Mouse (Mus musculus): Measurements from ENCODE around the gene Tmcc1. TPM values are rescaled to one million over a fixed set of nuclear protein-coding genes. Genes with fewer than 3 reads are reported as not detected.
A peak's percentile ranks its signal among the peaks of the same experiment; 100 is the strongest.

The Tmcc1 gene
- polyA plus RNA-seq, 1 experiment from 2014 or later: 11.1 TPM

DNA sequence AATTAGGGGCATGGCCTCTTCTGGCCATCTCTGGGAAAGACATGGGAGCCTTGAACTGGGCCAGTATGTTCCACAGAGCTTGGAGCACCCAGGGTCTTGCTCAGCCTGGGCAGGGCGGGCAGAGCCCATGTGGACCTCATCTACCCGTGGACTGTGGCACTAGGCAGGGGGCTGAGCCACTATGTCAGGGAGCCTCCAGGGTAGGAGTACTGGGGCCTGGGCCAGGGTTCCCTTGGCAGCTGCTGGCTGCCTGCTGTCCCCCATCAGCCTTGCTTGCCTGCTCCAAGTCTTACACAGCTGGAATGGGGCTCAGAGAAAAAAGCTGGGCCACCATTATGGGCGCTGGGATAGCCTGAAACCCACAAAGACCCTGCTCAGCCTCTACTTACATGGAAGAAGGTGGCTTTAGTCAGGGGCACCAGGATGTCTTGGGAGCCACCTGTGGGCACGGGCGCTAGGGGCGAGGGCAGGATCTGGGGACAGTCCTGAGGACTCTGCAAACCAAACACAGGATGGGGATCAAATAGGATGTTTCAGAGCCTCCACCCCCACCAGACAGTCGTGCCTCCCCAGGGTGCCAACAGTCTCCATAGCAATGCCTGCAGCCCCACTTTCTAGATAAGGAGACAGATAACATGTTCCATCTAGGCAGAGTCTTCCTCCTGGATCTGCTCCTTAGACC is 221.1 kb downstream of the Tmcc1 start:
- WGBS: 58% methylated on average over 7 of the region's 7 CpGs
- Histone ChIP-seq H3K9ac (ENCODE audit: low read length) (no peak overlapping the region), H3K27ac (ENCODE audit: low read length) (peak overlapping the region; percentile 38), H3K9me3 (ENCODE audit: control insufficient read depth, low read length) (no peaks in the 10 kb centered on the region), H3K27me3 (ENCODE audit: control insufficient read depth, insufficient read depth, low read depth, low read length) (no peaks in the 10 kb centered on the region), H3K4me3 (ENCODE audit: low read length) (no peak overlapping the region), H3K4me1 (replicated peaks; ENCODE audit: control insufficient read depth, insufficient read depth, low read length) (peaks cover 23% of the 10 kb centered on the region), H3K4me2 (ENCODE audit: low read depth, low read length) (no peak overlapping the region), H3K36me3 (ENCODE audit: control insufficient read depth, insufficient read depth, low read length) (peaks cover 15% of the 10 kb centered on the region)
- peak; percentile 61 for ATAC-seq (ENCODE audit: low read depth)

DNA sequence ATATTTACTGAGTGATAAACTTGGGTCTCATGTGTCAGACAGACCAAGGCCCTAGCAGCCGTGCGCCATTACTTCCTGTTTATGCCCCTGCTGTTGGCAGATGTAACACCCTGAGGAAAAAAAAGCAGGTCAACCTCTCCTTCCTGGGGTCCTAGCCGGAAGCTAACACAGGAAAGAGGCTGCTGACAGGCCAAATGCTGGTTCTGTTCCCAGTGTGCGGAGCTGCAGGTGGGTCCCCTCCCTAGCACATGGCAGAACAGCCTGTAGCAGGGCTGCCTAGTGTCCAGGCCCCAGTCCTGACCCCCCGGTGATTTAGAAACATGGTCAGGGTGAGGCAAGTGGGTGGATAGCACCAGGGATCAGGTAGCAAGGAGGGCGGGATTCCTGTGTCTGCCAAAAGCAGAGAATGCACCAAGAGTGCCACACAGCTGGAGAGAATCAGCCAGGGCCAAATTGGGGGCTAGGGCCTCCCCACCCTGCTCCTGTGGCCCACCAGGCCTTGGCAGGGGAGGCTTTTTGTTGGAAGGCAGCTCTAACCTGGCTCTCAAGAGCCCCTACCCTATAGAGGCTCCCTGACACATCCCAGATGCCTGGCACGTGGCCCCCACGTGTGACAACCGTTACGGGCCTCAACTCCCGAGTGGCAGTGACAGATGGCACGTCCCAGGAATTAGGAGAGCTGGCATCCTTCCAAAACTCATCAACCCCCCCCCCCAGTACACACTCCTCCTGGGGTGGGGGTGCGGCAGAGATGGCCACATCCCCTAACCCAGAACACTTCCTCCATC is 221.8 kb downstream of the Tmcc1 start:
- Histone ChIP-seq H3K9ac (ENCODE audit: low read length) (0 out of 2 replicates have a peak overlapping the region, but pooled peaks have one; percentile 5), H3K27ac (ENCODE audit: low read length) (peak overlapping the region; percentile 47)
- 37% methylated on average over 13 of the region's 13 CpGs for WGBS

DNA sequence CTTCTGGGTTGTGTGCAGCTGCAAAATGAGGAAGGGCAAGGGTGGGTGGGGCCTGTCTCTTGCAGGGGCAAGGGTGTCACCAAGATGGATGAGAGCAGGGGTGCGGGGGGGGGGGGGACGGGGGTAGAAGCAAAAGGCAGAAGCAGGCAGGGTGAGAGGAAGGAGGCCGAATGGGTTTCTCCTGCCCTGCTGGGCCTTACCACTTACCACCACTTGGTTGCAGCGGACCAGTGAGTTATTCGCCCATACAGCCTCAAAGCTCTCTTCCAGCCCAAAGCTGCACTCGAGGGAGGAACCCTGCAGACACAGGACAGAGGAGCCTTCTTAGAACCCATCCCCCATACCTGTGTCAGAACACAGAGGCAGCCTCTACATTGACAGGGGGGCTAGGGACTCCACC is 223.3 kb downstream of the Tmcc1 start:
- Histone ChIP-seq H3K9me3 (ENCODE audit: control insufficient read depth, low read length) (no peaks in the 10 kb centered on the region), H3K27me3 (ENCODE audit: control insufficient read depth, insufficient read depth, low read depth, low read length) (no peaks in the 10 kb centered on the region), H3K36me3 (ENCODE audit: control insufficient read depth, insufficient read depth, low read length) (peaks cover 16% of the 10 kb centered on the region; the same call in 1 of the 2 replicates), H3K9ac (ENCODE audit: low read length) (no peak overlapping the region), H3K27ac (ENCODE audit: low read length) (no peak overlapping the region), H3K4me1 (replicated peaks; ENCODE audit: control insufficient read depth, insufficient read depth, low read length) (peaks cover 23% of the 10 kb centered on the region), H3K4me3 (ENCODE audit: low read length) (no peak overlapping the region), H3K4me2 (ENCODE audit: low read depth, low read length) (no peak overlapping the region)
- ATAC-seq (ENCODE audit: low read depth): no peak
- 71% methylated on average over 4 of the region's 6 CpGs for WGBS

More for the DNA sequence above, 221.8 kb downstream of the Tmcc1 start:
- Histone ChIP-seq H3K36me3 (ENCODE audit: control insufficient read depth, insufficient read depth, low read length) (peaks cover 14% of the 10 kb centered on the region), H3K4me2 (ENCODE audit: low read depth, low read length) (no peak overlapping the region), H3K9me3 (ENCODE audit: control insufficient read depth, low read length) (no peaks in the 10 kb centered on the region), H3K4me1 (replicated peaks; ENCODE audit: control insufficient read depth, insufficient read depth, low read length) (peaks cover 23% of the 10 kb centered on the region), H3K27me3 (ENCODE audit: control insufficient read depth, insufficient read depth, low read depth, low read length) (no peaks in the 10 kb centered on the region), H3K4me3 (ENCODE audit: low read length) (no peak overlapping the region)
- peak; percentile 23 for ATAC-seq (ENCODE audit: low read depth)

DNA sequence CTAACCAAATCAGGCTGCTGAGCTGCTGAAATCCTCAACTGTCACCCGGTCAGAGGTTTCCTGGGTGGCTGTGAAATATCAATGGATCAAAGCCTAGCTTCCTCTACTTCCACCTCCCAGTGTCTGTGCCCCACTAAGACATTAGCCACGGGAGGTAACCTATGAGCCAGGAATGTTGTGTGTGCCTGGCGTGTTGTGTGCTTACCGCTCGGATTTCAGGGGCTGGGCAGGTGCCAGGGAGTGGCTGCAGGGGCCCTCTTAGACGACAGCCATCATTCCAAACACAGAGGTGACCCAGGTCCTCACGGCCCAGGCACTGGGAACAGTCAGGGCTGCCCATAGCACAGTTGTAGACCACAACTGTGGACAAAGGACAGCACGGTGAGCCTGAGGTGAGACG is 224.2 kb downstream of the Tmcc1 start:
- H3K9ac ChIP-seq (ENCODE audit: low read length): no peak overlapping the region
- peaks cover 23% of the 10 kb centered on the region for H3K4me1 ChIP-seq (replicated peaks; ENCODE audit: control insufficient read depth, insufficient read depth, low read length)
- H3K27me3 ChIP-seq (ENCODE audit: control insufficient read depth, insufficient read depth, low read depth, low read length): no peaks in the 10 kb centered on the region
- no peak for ATAC-seq (ENCODE audit: low read depth)
- 64% methylated on average over 9 of the region's 9 CpGs for WGBS
- H3K4me2 ChIP-seq (ENCODE audit: low read depth, low read length): no peak overlapping the region
- H3K36me3 ChIP-seq (ENCODE audit: control insufficient read depth, insufficient read depth, low read length): peaks cover 18% of the 10 kb centered on the region
- no peaks in the 10 kb centered on the region for H3K9me3 ChIP-seq (ENCODE audit: control insufficient read depth, low read length)
- no peak overlapping the region for H3K4me3 ChIP-seq (ENCODE audit: low read length)
- no peak overlapping the region for H3K27ac ChIP-seq (ENCODE audit: low read length)

DNA sequence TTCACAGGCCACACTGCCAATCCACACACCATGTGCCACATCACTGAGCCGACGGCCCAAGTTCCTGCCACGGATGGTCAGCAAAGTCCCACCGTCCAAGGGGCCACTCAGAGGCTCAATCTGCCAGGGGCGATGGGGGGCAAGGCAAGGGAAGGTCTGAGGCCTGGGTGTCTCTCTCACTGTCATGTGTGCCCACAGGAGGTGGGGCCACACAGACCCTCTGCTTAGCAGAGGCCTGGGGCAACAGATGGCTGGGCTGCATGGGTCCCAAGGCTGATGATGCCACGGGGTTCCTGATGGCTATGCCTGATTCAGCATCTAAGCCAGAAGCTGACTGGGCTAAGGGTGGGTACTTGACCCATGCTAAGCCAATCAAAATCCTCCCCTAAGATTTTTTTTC is 224.6 kb downstream of the Tmcc1 start:
- peaks cover 23% of the 10 kb centered on the region for H3K4me1 ChIP-seq (replicated peaks; ENCODE audit: control insufficient read depth, insufficient read depth, low read length)
- 73% methylated on average over 6 of the region's 6 CpGs for WGBS
- H3K9me3 ChIP-seq (ENCODE audit: control insufficient read depth, low read length): no peaks in the 10 kb centered on the region
- H3K9ac ChIP-seq (ENCODE audit: low read length): no peak overlapping the region
- no peaks in the 10 kb centered on the region for H3K27me3 ChIP-seq (ENCODE audit: control insufficient read depth, insufficient read depth, low read depth, low read length)
- peaks cover 20% of the 10 kb centered on the region for H3K36me3 ChIP-seq (ENCODE audit: control insufficient read depth, insufficient read depth, low read length)
- no peak overlapping the region for H3K4me2 ChIP-seq (ENCODE audit: low read depth, low read length)
- no peak overlapping the region for H3K27ac ChIP-seq (ENCODE audit: low read length)
- no peak overlapping the region for H3K4me3 ChIP-seq (ENCODE audit: low read length)
- no peak for ATAC-seq (ENCODE audit: low read depth)

Other genes with a start within 250 kb of the Tmcc1 start
- not detected in 2 replicates for gene H1foo, start 248.5 kb downstream of the Tmcc1 start, polyA plus RNA-seq (2015; fragmentation: Nextera tagmentation; extraction: Ambion mirVana)
- 45.2 and 47.8 TPM in 2 replicates for gene Plxnd1, start 198.5 kb downstream of the Tmcc1 start, polyA plus RNA-seq (2015; fragmentation: Nextera tagmentation; extraction: Ambion mirVana)
- gene Washc2, start 14.6 kb upstream of the Tmcc1 start, polyA plus RNA-seq (2015; fragmentation: Nextera tagmentation; extraction: Ambion mirVana): 41.1 and 43.2 TPM in 2 replicates
- gene Zfand4, start 70.7 kb upstream of the Tmcc1 start, polyA plus RNA-seq (2015; fragmentation: Nextera tagmentation; extraction: Ambion mirVana): 7.1 and 7.6 TPM in 2 replicates
- gene March8, start 144.5 kb upstream of the Tmcc1 start, polyA plus RNA-seq (2015; fragmentation: Nextera tagmentation; extraction: Ambion mirVana): 27.8 and 29.3 TPM in 2 replicates